Mouse (Mus musculus) lung, adult 18-20 months (tissue): ENCODE data around the gene Kiss1.
"Not testable (repeated sequence)": the region's sequence is repeated elsewhere in the genome, so short reads cannot be mapped to it uniquely, and the experiment has no call there.

Experiments used
- DNase-seq, 2 experiments: peaks; one replicate each; pipeline ENCODE4 v3.0.0; 2022; ENCODE audit warnings: mixed read lengths in 2 of 2

The Kiss1 gene

GRCm38 (mm10) chr1:133323333-133323732, 1.7 kb downstream of the Kiss1 start:
- DNase-seq = no peak

GRCm38 (mm10) chr1:133325951-133326350, 4.3 kb downstream of the Kiss1 start:
- DNase-seq = no peak

- DNase-seq = no peak
Measured at GRCm38 (mm10) chr1:133327094-133327493, 5.4 kb downstream of the Kiss1 start.

GRCm38 (mm10) chr1:133328299-133328795, 6.7 kb downstream of the Kiss1 start:
- no peak for DNase-seq

GRCm38 (mm10) chr1:133328896-133329637, 7.4 kb downstream of the Kiss1 start:
- DNase-seq = peak; percentile 53 to 65

- DNase-seq = no peak
Measured at GRCm38 (mm10) chr1:133329638-133329964, 7.9 kb downstream of the Kiss1 start.

GRCm38 (mm10) chr1:133331142-133331541, 9.5 kb downstream of the Kiss1 start:
- DNase-seq = no peak

- no peak for DNase-seq
Measured at GRCm38 (mm10) chr1:133332656-133333430, 11.2 kb downstream of the Kiss1 start.

GRCm38 (mm10) chr1:133333937-133334336, 12.3 kb downstream of the Kiss1 start:
- no peak for DNase-seq

- not testable (repeated sequence) for DNase-seq
Measured at GRCm38 (mm10) chr1:133340403-133340802, 18.7 kb downstream of the Kiss1 start.

GRCm38 (mm10) chr1:133344357-133344756, 22.7 kb downstream of the Kiss1 start:
- DNase-seq = no peak

- DNase-seq = no peak
Measured at GRCm38 (mm10) chr1:133346531-133346930, 24.9 kb downstream of the Kiss1 start.

- DNase-seq = no peak
Measured at GRCm38 (mm10) chr1:133347226-133347625, 25.6 kb downstream of the Kiss1 start.

GRCm38 (mm10) chr1:133347693-133348520, 26.2 kb downstream of the Kiss1 start:
- peak; percentile 19 to 26 for DNase-seq

GRCm38 (mm10) chr1:133350210-133350609, 28.5 kb downstream of the Kiss1 start, which contains the start of gene Ren1:
Gene Ren1 (plus strand): TSS chr1:133350510.
- no peak for DNase-seq

GRCm38 (mm10) chr1:133351762-133352161, 30.1 kb downstream of the Kiss1 start:
- DNase-seq = no peak

- peak; percentile 74 to 81 for DNase-seq
Measured at GRCm38 (mm10) chr1:133353371-133353809, 31.7 kb downstream of the Kiss1 start.

- peak in 1 of 2 experiments; percentile 30 for DNase-seq
Measured at GRCm38 (mm10) chr1:133355469-133355868, 33.8 kb downstream of the Kiss1 start.

- no peak for DNase-seq
Measured at GRCm38 (mm10) chr1:133355912-133356311, 34.2 kb downstream of the Kiss1 start.

GRCm38 (mm10) chr1:133356330-133356729, 34.7 kb downstream of the Kiss1 start:
- no peak for DNase-seq

GRCm38 (mm10) chr1:133361006-133361405, 39.3 kb downstream of the Kiss1 start:
- no peak for DNase-seq

- no peak for DNase-seq
Measured at GRCm38 (mm10) chr1:133362103-133362502, 40.4 kb downstream of the Kiss1 start.
